Mouse (Mus musculus): ENCODE data around the gene Lrfn4. TPM values are rescaled to one million over a fixed set of nuclear protein-coding genes. Genes with fewer than 3 reads are reported as not detected.

Gene Lrfn4
- polyA plus RNA-seq, 1 experiment = 13.5 TPM

DNA sequence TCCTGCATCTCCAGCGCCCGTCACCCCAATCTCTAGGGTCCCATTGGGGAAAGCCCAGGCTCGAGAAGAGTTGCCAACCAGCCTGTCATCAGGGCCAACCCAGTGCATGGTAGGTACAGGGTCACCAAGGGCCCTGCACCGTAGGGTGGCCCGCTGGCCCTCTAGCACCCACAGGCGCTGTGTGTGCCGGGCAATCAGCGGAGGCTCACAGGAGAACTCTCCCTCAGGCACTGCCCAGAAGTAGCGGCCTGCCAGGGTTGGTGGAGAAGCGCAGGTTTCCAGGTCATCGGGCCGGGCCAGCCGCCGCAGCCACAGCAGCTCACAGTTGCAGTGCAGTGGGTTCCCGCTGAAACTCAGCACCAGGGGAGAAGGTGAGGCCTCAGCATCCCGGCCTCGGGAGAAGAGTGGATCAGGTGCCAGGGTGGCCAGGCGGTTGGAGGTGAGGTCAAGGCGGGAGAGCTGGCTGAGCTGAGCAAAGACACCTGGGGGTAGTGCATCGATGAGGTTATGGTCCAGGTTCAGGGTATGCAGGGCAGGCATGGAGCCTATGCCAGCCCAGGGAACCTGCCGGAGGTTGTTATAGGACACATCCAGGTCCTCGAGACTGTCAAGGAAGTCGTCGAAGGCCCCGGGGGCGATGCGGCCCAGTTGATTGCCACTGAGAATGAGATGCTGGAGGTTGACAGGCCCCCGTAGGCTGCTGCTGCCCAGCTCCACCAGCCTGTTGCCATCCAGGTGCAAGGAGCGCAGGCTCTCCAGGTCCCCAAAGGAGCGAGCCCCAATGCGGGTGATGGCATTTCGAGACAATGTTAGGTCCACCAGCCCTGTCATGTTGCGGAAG lies 1.8 kb downstream of the Lrfn4 start:
- peak overlapping the region; percentile 73 for H3K4me3 ChIP-seq (ENCODE audit: low read depth, low read length)
- no peak for TF ChIP-seq EP300 (IDR thresholded peaks at IDR 0.05; ENCODE audit: insufficient read depth, low read depth, low read length)
- no peak for TF ChIP-seq POLR2A (IDR thresholded peaks at IDR 0.05; ENCODE audit: insufficient read depth, low read length)
- TF ChIP-seq CTCF (IDR thresholded peaks at IDR 0.05; ENCODE audit: low read depth, low read length) = no peak
- no peaks in the 10 kb centered on the region for H3K9me3 ChIP-seq (replicated peaks; ENCODE audit: control insufficient read depth, insufficient read depth, low read length, poor library complexity, severe bottlenecking)
- no peaks in the 10 kb centered on the region for H3K27me3 ChIP-seq (ENCODE audit: control insufficient read depth, insufficient read depth, low read length, poor library complexity, severe bottlenecking)
- no peaks in the 10 kb centered on the region for H3K4me1 ChIP-seq (ENCODE audit: control insufficient read depth, insufficient read depth, low read length)
- no peak overlapping the region for H3K27ac ChIP-seq (ENCODE audit: insufficient read depth, low read length)
- H3K9ac ChIP-seq (ENCODE audit: low read depth, poor library complexity, severe bottlenecking) = no peak overlapping the region
- H3K36me3 ChIP-seq (ENCODE audit: control insufficient read depth, insufficient read depth, low read length, poor library complexity, severe bottlenecking) = no peaks in the 10 kb centered on the region

DNA sequence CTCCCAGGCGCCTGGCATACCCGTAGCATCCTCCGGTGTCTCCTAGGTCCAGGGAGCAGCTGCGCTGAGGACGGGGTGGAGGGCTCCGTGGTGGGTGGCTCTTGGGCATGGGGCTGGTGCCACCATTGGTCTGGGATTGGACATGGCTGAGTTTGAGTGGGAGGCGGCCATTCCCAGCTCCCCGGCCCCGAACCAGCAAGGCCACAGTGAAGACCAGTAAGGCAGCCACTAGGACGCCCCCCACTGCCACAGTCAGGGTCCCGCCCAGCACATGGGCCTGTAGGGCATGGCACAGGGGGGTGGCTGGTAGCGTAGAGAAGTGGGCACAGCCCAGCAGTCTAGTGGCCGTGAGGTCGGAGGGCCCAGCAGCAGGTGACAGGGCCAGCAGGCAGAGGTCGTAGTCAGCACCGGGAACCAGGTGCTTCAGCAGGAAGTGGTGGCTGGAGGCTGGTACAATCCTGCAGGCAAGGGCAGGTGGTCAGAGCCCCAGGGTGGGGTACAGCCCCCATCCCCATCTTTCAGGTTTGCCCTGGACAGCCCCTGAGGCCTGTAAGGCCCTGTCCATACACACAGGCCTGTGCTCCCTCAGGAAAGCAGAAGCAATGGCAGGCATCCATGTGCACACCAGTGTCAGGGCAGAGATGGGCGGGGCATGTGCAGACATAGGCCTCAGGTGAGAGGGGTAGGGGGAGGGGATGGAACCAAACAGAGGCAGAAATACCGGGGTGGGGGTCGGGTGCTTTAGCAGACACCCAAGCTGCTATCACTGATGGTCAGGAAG lies 3.1 kb downstream of the Lrfn4 start:
- TF ChIP-seq POLR2A (IDR thresholded peaks at IDR 0.05; ENCODE audit: insufficient read depth, low read length) = no peak
- no peak overlapping the region for H3K27ac ChIP-seq (ENCODE audit: insufficient read depth, low read length)
- H3K27me3 ChIP-seq (ENCODE audit: control insufficient read depth, insufficient read depth, low read length, poor library complexity, severe bottlenecking) = no peaks in the 10 kb centered on the region
- no peaks in the 10 kb centered on the region for H3K36me3 ChIP-seq (ENCODE audit: control insufficient read depth, insufficient read depth, low read length, poor library complexity, severe bottlenecking)
- H3K4me3 ChIP-seq (ENCODE audit: low read depth, low read length) = no peak overlapping the region
- H3K9ac ChIP-seq (ENCODE audit: low read depth, poor library complexity, severe bottlenecking) = no peak overlapping the region
- H3K4me1 ChIP-seq (ENCODE audit: control insufficient read depth, insufficient read depth, low read length) = no peaks in the 10 kb centered on the region
- H3K9me3 ChIP-seq (replicated peaks; ENCODE audit: control insufficient read depth, insufficient read depth, low read length, poor library complexity, severe bottlenecking) = no peaks in the 10 kb centered on the region

DNA sequence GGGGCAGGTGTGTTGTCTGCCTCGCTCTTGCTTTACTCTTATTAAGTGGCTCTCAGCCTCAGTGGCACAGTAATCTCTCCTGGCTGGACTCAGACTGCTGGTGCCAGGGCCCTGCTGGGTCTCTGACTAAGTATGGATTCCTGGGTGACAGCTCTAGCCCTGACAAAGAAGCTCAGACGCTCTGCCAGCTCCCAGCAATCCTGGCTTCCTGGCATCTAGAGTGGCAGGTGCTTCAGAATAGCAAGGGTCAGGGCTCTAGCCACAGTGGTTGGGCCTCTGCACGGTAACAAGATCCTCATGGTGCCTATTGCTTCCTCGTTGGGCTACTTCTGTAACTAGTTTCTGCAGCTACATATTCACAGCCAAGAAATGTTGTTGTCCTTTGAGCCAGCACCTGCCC lies 5.4 kb downstream of the Lrfn4 start:
- H3K4me1 ChIP-seq (ENCODE audit: control insufficient read depth, insufficient read depth, low read length) = no peaks in the 10 kb centered on the region
- H3K27me3 ChIP-seq (ENCODE audit: control insufficient read depth, insufficient read depth, low read length, poor library complexity, severe bottlenecking) = no peaks in the 10 kb centered on the region
- no peak overlapping the region for H3K4me3 ChIP-seq (ENCODE audit: low read depth, low read length)
- no peaks in the 10 kb centered on the region for H3K36me3 ChIP-seq (ENCODE audit: control insufficient read depth, insufficient read depth, low read length, poor library complexity, severe bottlenecking)
- H3K27ac ChIP-seq (ENCODE audit: insufficient read depth, low read length) = no peak overlapping the region
- H3K9ac ChIP-seq (ENCODE audit: low read depth, poor library complexity, severe bottlenecking) = no peak overlapping the region
- TF ChIP-seq EP300 (IDR thresholded peaks at IDR 0.05; ENCODE audit: insufficient read depth, low read depth, low read length) = no peak
- TF ChIP-seq CTCF (IDR thresholded peaks at IDR 0.05; ENCODE audit: low read depth, low read length) = no peak
- TF ChIP-seq POLR2A (IDR thresholded peaks at IDR 0.05; ENCODE audit: insufficient read depth, low read length) = no peak
- no peaks in the 10 kb centered on the region for H3K9me3 ChIP-seq (replicated peaks; ENCODE audit: control insufficient read depth, insufficient read depth, low read length, poor library complexity, severe bottlenecking)

DNA sequence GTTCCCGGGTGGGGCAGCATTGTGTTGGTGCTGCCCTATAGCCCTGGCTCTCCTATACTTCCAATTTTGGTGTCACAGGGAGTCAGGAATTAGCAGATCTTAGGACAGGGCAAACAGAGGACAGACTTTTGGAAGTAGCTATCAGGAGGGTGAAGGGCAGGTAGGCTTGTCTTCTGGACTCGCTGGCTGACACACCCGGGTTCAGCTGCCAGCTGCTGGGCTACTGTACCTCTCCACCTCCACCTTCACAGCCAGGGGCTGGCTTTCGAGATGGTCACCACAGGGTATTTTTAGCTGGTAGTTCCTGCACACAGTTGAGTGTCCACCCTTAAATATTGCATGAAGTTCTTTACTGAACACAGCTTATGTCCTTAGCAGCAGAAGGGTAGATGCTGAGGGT lies 7.0 kb downstream of the Lrfn4 start:
- no peak for TF ChIP-seq POLR2A (IDR thresholded peaks at IDR 0.05; ENCODE audit: insufficient read depth, low read length)
- TF ChIP-seq EP300 (IDR thresholded peaks at IDR 0.05; ENCODE audit: insufficient read depth, low read depth, low read length) = no peak
- no peak for TF ChIP-seq CTCF (IDR thresholded peaks at IDR 0.05; ENCODE audit: low read depth, low read length)
- Histone ChIP-seq H3K27ac (ENCODE audit: insufficient read depth, low read length) (no peak overlapping the region), H3K27me3 (ENCODE audit: control insufficient read depth, insufficient read depth, low read length, poor library complexity, severe bottlenecking) (no peaks in the 10 kb centered on the region), H3K4me1 (ENCODE audit: control insufficient read depth, insufficient read depth, low read length) (no peaks in the 10 kb centered on the region), H3K36me3 (ENCODE audit: control insufficient read depth, insufficient read depth, low read length, poor library complexity, severe bottlenecking) (no peaks in the 10 kb centered on the region), H3K9me3 (replicated peaks; ENCODE audit: control insufficient read depth, insufficient read depth, low read length, poor library complexity, severe bottlenecking) (no peaks in the 10 kb centered on the region), H3K9ac (ENCODE audit: low read depth, poor library complexity, severe bottlenecking) (no peak overlapping the region), H3K4me3 (ENCODE audit: low read depth, low read length) (no peak overlapping the region)

DNA sequence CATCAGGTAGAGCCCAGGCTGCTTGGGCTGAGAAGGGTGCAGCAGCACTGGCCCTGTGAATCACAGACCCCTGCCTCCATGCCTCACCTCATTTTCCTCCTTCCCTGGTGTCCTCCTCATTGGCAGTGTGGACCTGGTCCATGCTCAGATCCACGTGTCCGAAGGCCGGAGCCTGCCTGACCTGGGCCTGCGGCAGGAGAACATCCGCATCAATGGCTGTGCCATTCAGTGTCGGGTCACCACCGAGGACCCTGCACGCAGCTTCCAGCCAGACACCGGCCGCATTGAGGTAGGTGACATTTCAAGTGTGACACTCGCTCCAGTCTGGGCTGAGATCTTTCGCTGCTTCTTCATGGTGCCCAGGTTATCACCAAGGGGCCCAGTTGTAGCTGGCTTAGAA lies 8.1 kb downstream of the Lrfn4 start:
- Histone ChIP-seq H3K27me3 (ENCODE audit: control insufficient read depth, insufficient read depth, low read length, poor library complexity, severe bottlenecking) (no peaks in the 10 kb centered on the region), H3K36me3 (ENCODE audit: control insufficient read depth, insufficient read depth, low read length, poor library complexity, severe bottlenecking) (no peaks in the 10 kb centered on the region), H3K9ac (ENCODE audit: low read depth, poor library complexity, severe bottlenecking) (no peak overlapping the region), H3K4me1 (ENCODE audit: control insufficient read depth, insufficient read depth, low read length) (no peaks in the 10 kb centered on the region), H3K4me3 (ENCODE audit: low read depth, low read length) (no peak overlapping the region), H3K27ac (ENCODE audit: insufficient read depth, low read length) (no peak overlapping the region), H3K9me3 (replicated peaks; ENCODE audit: control insufficient read depth, insufficient read depth, low read length, poor library complexity, severe bottlenecking) (no peaks in the 10 kb centered on the region)
- TF ChIP-seq POLR2A (IDR thresholded peaks at IDR 0.05; ENCODE audit: insufficient read depth, low read length) (no peak), EP300 (IDR thresholded peaks at IDR 0.05; ENCODE audit: insufficient read depth, low read depth, low read length) (no peak), CTCF (IDR thresholded peaks at IDR 0.05; ENCODE audit: low read depth, low read length) (no peak)

DNA sequence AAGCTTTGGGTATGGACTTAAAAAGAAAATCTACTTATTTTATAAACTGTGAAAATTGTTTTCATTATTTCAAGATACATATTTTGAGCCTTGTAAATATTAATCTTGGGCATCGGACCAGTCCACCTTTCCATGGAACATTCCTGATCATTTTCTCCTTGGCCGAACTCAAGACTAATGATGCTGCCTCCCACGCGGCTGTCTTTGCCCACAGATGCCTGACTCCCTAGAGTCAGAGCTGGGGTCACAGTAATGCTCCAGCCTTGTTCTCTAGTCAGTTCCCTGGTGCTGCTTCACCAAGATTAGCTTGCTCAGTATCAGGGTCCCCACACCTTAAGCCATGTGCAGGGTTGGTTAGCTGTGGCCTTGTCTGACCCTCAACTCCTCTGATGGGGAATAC lies 9.8 kb downstream of the Lrfn4 start:
- no peaks in the 10 kb centered on the region for H3K4me1 ChIP-seq (ENCODE audit: control insufficient read depth, insufficient read depth, low read length)
- H3K27me3 ChIP-seq (ENCODE audit: control insufficient read depth, insufficient read depth, low read length, poor library complexity, severe bottlenecking) = no peaks in the 10 kb centered on the region
- H3K36me3 ChIP-seq (ENCODE audit: control insufficient read depth, insufficient read depth, low read length, poor library complexity, severe bottlenecking) = no peaks in the 10 kb centered on the region
- no peak overlapping the region for H3K4me3 ChIP-seq (ENCODE audit: low read depth, low read length)
- H3K27ac ChIP-seq (ENCODE audit: insufficient read depth, low read length) = no peak overlapping the region
- TF ChIP-seq CTCF (IDR thresholded peaks at IDR 0.05; ENCODE audit: low read depth, low read length) (no peak), EP300 (IDR thresholded peaks at IDR 0.05; ENCODE audit: insufficient read depth, low read depth, low read length) (no peak), POLR2A (IDR thresholded peaks at IDR 0.05; ENCODE audit: insufficient read depth, low read length) (no peak)
- H3K9ac ChIP-seq (ENCODE audit: low read depth, poor library complexity, severe bottlenecking) = no peak overlapping the region
- H3K9me3 ChIP-seq (replicated peaks; ENCODE audit: control insufficient read depth, insufficient read depth, low read length, poor library complexity, severe bottlenecking) = no peaks in the 10 kb centered on the region
